8 mouse cellular contexts compared by ENCODE assay signal in the genomic region with DNA sequence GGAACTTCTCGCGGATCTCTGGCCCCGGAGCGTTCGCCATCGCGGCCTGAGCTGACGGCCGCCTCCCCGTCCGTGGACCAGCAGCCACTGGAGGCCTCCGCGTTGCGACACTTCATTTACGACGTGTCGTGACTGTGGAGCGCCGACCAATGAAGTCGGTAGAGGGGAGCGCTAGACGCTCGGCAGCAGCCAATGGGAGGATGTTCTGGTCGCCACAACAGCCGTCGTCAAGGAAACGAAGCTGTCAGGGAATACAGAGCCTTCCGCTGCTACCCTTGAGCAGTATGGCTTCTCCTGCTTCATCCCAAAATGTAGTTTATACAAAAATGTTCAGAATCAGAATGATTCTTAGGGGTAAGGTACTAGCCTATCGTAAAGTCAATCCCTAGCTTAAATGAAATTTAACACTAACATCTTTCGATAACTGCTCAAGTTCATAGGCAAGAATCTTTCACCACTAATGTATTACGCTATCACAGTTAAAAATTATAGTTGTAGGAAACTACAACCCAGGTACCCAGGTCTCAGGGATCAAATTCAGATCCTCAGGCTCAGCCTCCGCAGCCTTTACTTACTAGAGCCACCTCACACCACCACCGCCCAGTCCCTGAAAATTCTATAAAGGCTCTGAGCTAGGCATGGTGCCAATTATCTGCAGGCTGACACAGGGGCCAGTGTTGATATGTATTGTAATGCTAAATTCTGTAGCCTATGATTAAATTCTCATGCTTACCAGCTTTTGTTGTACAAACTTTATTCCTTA. TPM values are rescaled to one million over a fixed set of nuclear protein-coding genes. Genes with fewer than 3 reads are reported as not detected.
A peak's percentile ranks its signal among the peaks of the same experiment; 100 is the strongest.
DNase-seq lines count a peak whose midpoint lies in the region; ATAC-seq and TF ChIP-seq lines count a peak whose summit lies in the region.

A gene (minus strand): TSS at position 120 of the 763 bp plus-strand sequence.

- peaks cover 38% of the 10 kb centered on the region for H3K36me3 ChIP-seq in embryonic facial prominence, embryonic 14.5 days (ENCODE audit: control insufficient read depth, insufficient read depth, low read length)
- peaks cover 4% of the 10 kb centered on the region for H3K36me3 ChIP-seq in heart, adult 2 months (ENCODE audit: control insufficient read depth, insufficient read depth, low read length)
- peaks cover 58% of the 10 kb centered on the region for H3K36me3 ChIP-seq in limb, embryonic 13.5 days
- peaks cover 37% of the 10 kb centered on the region for H3K36me3 ChIP-seq in midbrain, embryonic 16.5 days (ENCODE audit: control insufficient read depth, insufficient read depth, low read length)

- TF ChIP-seq CTCF in heart, adult 2 months (IDR thresholded peaks at IDR 0.05) = no peak

- H3K27me3 ChIP-seq in embryonic facial prominence, embryonic 14.5 days (replicated peaks; ENCODE audit: control insufficient read depth, insufficient read depth, low read length) = no peaks in the 10 kb centered on the region
- H3K27me3 ChIP-seq in heart, adult 2 months (ENCODE audit: control insufficient read depth, insufficient read depth, low read length) = no peaks in the 10 kb centered on the region
- H3K27me3 ChIP-seq in limb, embryonic 13.5 days = no peaks in the 10 kb centered on the region
- no peaks in the 10 kb centered on the region for H3K27me3 ChIP-seq in midbrain, embryonic 16.5 days (ENCODE audit: control insufficient read depth, insufficient read depth, low read depth, low read length)

- intact Hi-C loops in heart, adult 2 months (cut with DNase I) = no loop called here

- TF ChIP-seq EP300 in heart, adult 2 months (IDR thresholded peaks at IDR 0.05; ENCODE audit: insufficient read depth, low read depth, low read length) = 0 out of 2 replicates have a peak, but pooled peaks have one; percentile 3

- peak; percentile 90 for TF ChIP-seq POLR2A in heart, adult 2 months (IDR thresholded peaks at IDR 0.05; ENCODE audit: insufficient read depth, low read depth, low read length)

- H3K4me1 ChIP-seq in embryonic facial prominence, embryonic 14.5 days (ENCODE audit: control insufficient read depth, insufficient read depth, low read length) = peaks cover 8% of the 10 kb centered on the region
- H3K4me1 ChIP-seq in heart, adult 2 months (ENCODE audit: control insufficient read depth, insufficient read depth, low read length) = peaks cover 5% of the 10 kb centered on the region; the same call in 1 of the 2 replicates
- H3K4me1 ChIP-seq in limb, embryonic 13.5 days = peaks cover 19% of the 10 kb centered on the region
- H3K4me1 ChIP-seq in midbrain, embryonic 16.5 days (ENCODE audit: control insufficient read depth, insufficient read depth, low read length) = peaks cover 18% of the 10 kb centered on the region

- no peaks in the 10 kb centered on the region for H3K79me2 ChIP-seq in heart, adult 2 months (replicated peaks; ENCODE audit: control insufficient read depth, insufficient read depth, low read length)

- peak within 1 kb of the TSS; percentile 81 for H3K4me3 ChIP-seq in embryonic facial prominence, embryonic 14.5 days (ENCODE audit: low read depth, low read length)
- H3K4me3 ChIP-seq in heart, adult 2 months = peak within 1 kb of the TSS; percentile 68
- H3K4me3 ChIP-seq in limb, embryonic 13.5 days = peak within 1 kb of the TSS; percentile 87
- H3K4me3 ChIP-seq in midbrain, embryonic 16.5 days (ENCODE audit: low read depth, low read length) = peak within 1 kb of the TSS; percentile 95

- peak within 1 kb of the TSS; percentile 82 for H3K27ac ChIP-seq in embryonic facial prominence, embryonic 14.5 days (replicated peaks; ENCODE audit: low read depth, low read length)
- H3K27ac ChIP-seq in heart, adult 2 months = peak within 1 kb of the TSS; percentile 82
- peak within 1 kb of the TSS; percentile 65; the same call in 1 of the 2 replicates for H3K27ac ChIP-seq in limb, embryonic 13.5 days
- H3K27ac ChIP-seq in midbrain, embryonic 16.5 days (ENCODE audit: low read length) = peak within 1 kb of the TSS; percentile 88

- no peaks in the 10 kb centered on the region for H3K9me3 ChIP-seq in embryonic facial prominence, embryonic 14.5 days (ENCODE audit: control insufficient read depth, low read length)
- H3K9me3 ChIP-seq in limb, embryonic 13.5 days = no peaks in the 10 kb centered on the region
- H3K9me3 ChIP-seq in midbrain, embryonic 16.5 days (replicated peaks; ENCODE audit: control insufficient read depth, low read length, poor library complexity, severe bottlenecking) = no peaks in the 10 kb centered on the region

- H3K9ac ChIP-seq in embryonic facial prominence, embryonic 14.5 days (ENCODE audit: low read depth, low read length) = peak within 1 kb of the TSS; percentile 80
- peak within 1 kb of the TSS; percentile 92 for H3K9ac ChIP-seq in heart, adult 2 months (ENCODE audit: low read depth, low read length)
- H3K9ac ChIP-seq in limb, embryonic 13.5 days = peak within 1 kb of the TSS; percentile 93
- peak within 1 kb of the TSS; percentile 93 for H3K9ac ChIP-seq in midbrain, embryonic 16.5 days (ENCODE audit: low read depth, low read length)

- peak; percentile 100 for ATAC-seq in embryonic facial prominence, embryonic 14.5 days (ENCODE audit: low read depth)
- peak; percentile 100 for ATAC-seq in limb, embryonic 13.5 days (ENCODE audit: low FRiP score, low read depth)
- peak; percentile 100 for ATAC-seq in midbrain, embryonic 16.5 days

- peak within 1 kb of the TSS; percentile 92 for H3K4me2 ChIP-seq in embryonic facial prominence, embryonic 14.5 days (ENCODE audit: low read depth, low read length)
- peak within 1 kb of the TSS; percentile 96 for H3K4me2 ChIP-seq in limb, embryonic 13.5 days (replicated peaks)
- H3K4me2 ChIP-seq in midbrain, embryonic 16.5 days (ENCODE audit: low read length) = peak within 1 kb of the TSS; percentile 76

- 13% methylated on average over 17 of the region's 33 CpGs for WGBS in embryonic facial prominence, embryonic 14.5 days
- WGBS in heart, adult 2 months = 5% methylated on average over 33 of the region's 33 CpGs
- WGBS in limb, embryonic 13.5 days = 5% methylated on average over 33 of the region's 33 CpGs
- 5% methylated on average over 33 of the region's 33 CpGs for WGBS in midbrain, embryonic 16.5 days

- peak; percentile 99 for DNase-seq in 3T3-L1 (ENCODE audit: low read depth, low spot score)
- DNase-seq in adrenal gland, postnatal 4 days (ENCODE audit: low spot score in 2 of 2) = peak; percentile 79 to 94
- DNase-seq in embryonic facial prominence, embryonic 14.5 days (ENCODE audit: low spot score) = peak; percentile 100
- peak; percentile 95 to 98 for DNase-seq in heart, adult 2 months
- peak; percentile 97 to 98 for DNase-seq in kidney, adult 8-10 months
- peak; percentile 96 to 98 for DNase-seq in spleen, postnatal 10 days (ENCODE audit: low spot score in 2 of 2)

RNA-seq across cellular contexts. Expression of the gene that starts here (rescaled TPM):
- total RNA-seq in adrenal gland, postnatal 4 days (2021) = 10 to 100 TPM; 39.2 to 42.1 TPM
- polyA plus RNA-seq in embryonic facial prominence, embryonic 14.5 days (2014; fragmentation: Nextera tagmentation; extraction: Ambion mirVana) = 43.1 and 45.4 TPM in 2 replicates
- total RNA-seq in heart, adult 2 months (2021) = 10 to 100 TPM; 43.3 to 47.3 TPM
- polyA plus RNA-seq in heart, adult 2 months (2012; rRNA removed) = 23.0 and 35.6 TPM in 2 replicates
- 38.6 and 40.0 TPM in 2 replicates for polyA plus RNA-seq in limb, embryonic 13.5 days (2015; fragmentation: Nextera tagmentation; extraction: Ambion mirVana)
- polyA plus RNA-seq in midbrain, embryonic 16.5 days (2015; fragmentation: Nextera tagmentation; extraction: Ambion mirVana) = 72.0 and 72.9 TPM in 2 replicates

Comparison
In these comparisons a context has a peak if more than half of its experiments do, and no peak if none do; other contexts are left out.
1. Peak in every context shown above with its lines: DNase-seq, ATAC-seq, H3K4me3 ChIP-seq and H3K27ac ChIP-seq.